Mouse (Mus musculus) lung, postnatal 25 days (tissue): ENCODE data around the gene Tusc2.

Source experiments
- DNase-seq: peaks from one replicate; pipeline ENCODE4 v3.0.0; 2022; ENCODE audit warnings: low spot score

Gene Tusc2

GRCm38 (mm10) chr9:107611456-107612190 is 48.6 kb downstream of the Tusc2 start:
- DNase-seq: no peak

- peak; percentile 99 for DNase-seq
Observed at GRCm38 (mm10) chr9:107612191-107612944, 49.3 kb downstream of the Tusc2 start.

- DNase-seq: no peak
Observed at GRCm38 (mm10) chr9:107612945-107613569, 50.0 kb downstream of the Tusc2 start.

- no peak for DNase-seq
Observed at GRCm38 (mm10) chr9:107615035-107615434, 52.0 kb downstream of the Tusc2 start.
